Mouse (Mus musculus) hindbrain, postnatal 0 days (tissue): Measurements from ENCODE around the gene Olfr1410. TPM values are rescaled to one million over a fixed set of nuclear protein-coding genes. Genes with fewer than 3 reads are reported as not detected.

ENCODE experiments used
- ATAC-seq: fragments of 200-750 bp; cut with Nextera tagmentation; 2 replicates; pipeline ENCODE4 v1.8.0; 2017; ENCODE audit warnings: mild to moderate bottlenecking, moderate TSS enrichment, moderate library complexity
- DNase-seq: peaks from one replicate; pipeline ENCODE4 v3.0.0-alpha.2; 2015; ENCODE audit warnings: low spot score
- H3K27ac ChIP-seq: fragments of 300-500 bp; sonication (generic); 2 replicates; pipeline ENCODE4 v1.5.1; 2014; ENCODE audit warnings: mild to moderate bottlenecking
- H3K27me3 ChIP-seq: fragments of 300-500 bp; sonication (generic); 2 replicates; pipeline ENCODE4 v1.6.1; 2014; ENCODE audit warnings: low read length, mixed read lengths; ENCODE audit not compliant: insufficient read depth
- H3K36me3 ChIP-seq: fragments of 300-500 bp; sonication (generic); 2 replicates; pipeline ENCODE4 v1.6.1; 2014; ENCODE audit warnings: low read length, mixed read lengths; ENCODE audit not compliant: insufficient read depth
- H3K4me1 ChIP-seq: fragments of 300-500 bp; sonication (generic); 2 replicates; pipeline ENCODE4 v1.6.1; 2014; ENCODE audit warnings: antibody characterized with exemption, low read length, mixed read lengths; ENCODE audit not compliant: insufficient read depth
- H3K4me2 ChIP-seq: fragments of 300-500 bp; sonication (generic); 2 replicates; pipeline ENCODE4 v1.6.1; 2014; ENCODE audit warnings: low read depth, mild to moderate bottlenecking, low read length, moderate library complexity, mixed read lengths
- H3K4me3 ChIP-seq: fragments of 300-500 bp; sonication (generic); 2 replicates; pipeline ENCODE4 v1.5.1; 2014; ENCODE audit warnings: low read length
- H3K9ac ChIP-seq: fragments of 300-500 bp; sonication (generic); replicated peaks from 2 replicates; pipeline ENCODE4 v1.6.1; 2014; ENCODE audit warnings: mild to moderate bottlenecking, low read length, moderate library complexity, mixed read lengths
- H3K9me3 ChIP-seq: fragments of 300-500 bp; sonication (generic); 2 replicates; pipeline ENCODE4 v1.6.1; 2016; ENCODE audit warnings: low read length, mixed read lengths
- CTCF ChIP-seq: IDR thresholded peaks from 2 replicates; pipeline ENCODE4 v1.5.1; 2016; ENCODE audit warnings: antibody characterized with exemption, control low read depth, low read depth
- WGBS: fragments of 180-500 bp; shearing (Covaris S2); extraction: QIAGEN DNeasy Blood & Tissue Kit; methylation state at CpG from one replicate; pipeline ENCODE4 v1.1.7; 2014; 5-methylcytosine and 5-hydroxymethylcytosine counted together
- polyA plus RNA-seq: library from polyadenylated mRNA; unstranded; fragments of >200 nt; fragmentation: Nextera tagmentation; extraction: Ambion mirVana; gene quantifications from 2 replicates; pipeline ENCODE4 v1.2.1, GENCODE M21; 2015
- total RNA-seq: library from RNA; depleted of rRNA; stranded (reverse); fragments of >200 nt; gene quantifications from 2 replicates; pipeline ENCODE4 v1.2.3, GENCODE M21; 2014

Olfr1410 gene
- total and polyA plus RNA-seq, 2 experiments from 2014 or later = not detected

DNA sequence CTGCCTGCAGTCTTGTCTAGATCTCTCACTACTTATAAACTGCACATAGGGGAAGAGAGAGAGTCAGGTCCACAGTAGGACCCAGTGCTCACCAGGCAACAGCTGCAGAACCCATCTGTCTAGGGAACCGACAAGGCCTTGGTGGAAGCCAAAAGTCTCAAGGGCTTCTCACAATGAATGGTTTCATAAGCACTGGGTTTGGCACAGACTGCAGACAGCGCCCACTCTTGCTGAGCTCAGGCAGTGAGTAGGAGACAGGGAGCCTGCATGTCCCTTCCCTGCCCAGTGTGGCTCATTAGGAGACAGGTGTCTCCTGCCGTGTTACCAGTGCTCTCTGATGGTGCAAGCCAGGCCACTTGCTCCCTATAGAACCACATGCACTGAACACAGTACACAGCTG lies 32.6 kb downstream of the Olfr1410 start:
- H3K9ac ChIP-seq = no peak overlapping the region
- 78% methylated on average over 3 of the region's 3 CpGs for WGBS
- no peak overlapping the region for H3K4me3 ChIP-seq
- H3K36me3 ChIP-seq = peaks cover 21% of the 10 kb centered on the region
- no peaks in the 10 kb centered on the region for H3K27me3 ChIP-seq
- 0 out of 2 replicates have a peak, but pooled peaks cover 10% of the 10 kb centered on the region for H3K4me1 ChIP-seq
- no peak overlapping the region for H3K4me2 ChIP-seq
- H3K27ac ChIP-seq = no peak overlapping the region
- H3K9me3 ChIP-seq = no peaks in the 10 kb centered on the region
- ATAC-seq (no peak), DNase-seq (no peak)
- TF ChIP-seq CTCF = no peak

- no peak for TF ChIP-seq CTCF
- 96% methylated on average over 4 of the region's 4 CpGs for WGBS
- no peaks in the 10 kb centered on the region for H3K27me3 ChIP-seq
- DNase-seq = no peak
- no peak overlapping the region for H3K4me3 ChIP-seq
- ATAC-seq = no peak
- H3K27ac ChIP-seq = no peak overlapping the region
- no peaks in the 10 kb centered on the region for H3K9me3 ChIP-seq
- H3K4me2 ChIP-seq = no peak overlapping the region
- no peak overlapping the region for H3K9ac ChIP-seq
- H3K36me3 ChIP-seq = peaks cover 21% of the 10 kb centered on the region
- H3K4me1 ChIP-seq = 0 out of 2 replicates have a peak, but pooled peaks cover 10% of the 10 kb centered on the region
Measured at GRCm38 (mm10) chr1:92638736-92639135, 33.2 kb downstream of the Olfr1410 start.

- H3K9ac ChIP-seq = no peak overlapping the region; the same call in 1 of the 2 replicates
- no peaks in the 10 kb centered on the region for H3K27me3 ChIP-seq
- WGBS = 92% methylated on average over 6 of the region's 6 CpGs
- peaks cover 21% of the 10 kb centered on the region for H3K36me3 ChIP-seq
- 0 out of 2 replicates have a peak, but pooled peaks cover 10% of the 10 kb centered on the region for H3K4me1 ChIP-seq
- H3K4me2 ChIP-seq = peak overlapping the region; percentile 99
- H3K27ac ChIP-seq = peak overlapping the region; percentile 91; the same call in 1 of the 2 replicates
- TF ChIP-seq CTCF = no peak
- H3K9me3 ChIP-seq = no peaks in the 10 kb centered on the region
- DNase-seq = no peak
- H3K4me3 ChIP-seq = peak overlapping the region; percentile 94
- no peak for ATAC-seq
Measured at GRCm38 (mm10) chr1:92640393-92640792, 34.8 kb downstream of the Olfr1410 start.

- DNase-seq = peak; percentile 96
- Histone ChIP-seq H3K4me2 (peak within 1 kb of the TSS; percentile 99), H3K27me3 (no peaks in the 10 kb centered on the region), H3K36me3 (peaks cover 14% of the 10 kb centered on the region), H3K4me3 (peak within 1 kb of the TSS; percentile 94), H3K4me1 (0 out of 2 replicates have a peak, but pooled peaks cover 10% of the 10 kb centered on the region), H3K9ac (peak within 1 kb of the TSS; percentile 95), H3K27ac (peak within 1 kb of the TSS; percentile 91), H3K9me3 (no peaks in the 10 kb centered on the region)
- TF ChIP-seq CTCF = no peak
- 2% methylated on average over 50 of the region's 50 CpGs for WGBS
- ATAC-seq = peak; percentile 95
Measured at GRCm38 (mm10) chr1:92641514-92642272, 36.1 kb downstream of the Olfr1410 start, which contains the start of gene Cops9. Gene Cops9, minus strand, starts transcription at chr1:92641985.

DNA sequence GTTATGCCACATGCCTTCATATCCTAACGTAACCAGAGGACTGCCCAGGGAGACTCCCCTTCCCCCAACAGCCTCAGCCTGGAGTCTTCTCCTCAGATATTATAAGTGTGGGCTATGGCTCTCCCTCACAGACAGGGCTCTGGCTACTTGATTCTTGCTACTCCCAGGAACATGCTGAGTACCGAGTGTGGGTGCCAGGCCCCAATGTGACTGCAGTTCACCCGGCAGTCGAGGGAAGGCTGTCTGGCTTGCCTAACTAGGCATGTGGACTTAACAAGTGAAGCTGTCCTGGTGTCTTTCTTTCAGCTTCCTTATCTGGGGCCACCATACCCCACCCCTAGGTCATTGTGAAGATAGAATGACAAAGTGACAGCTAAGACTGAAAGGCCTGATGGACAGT lies 38.1 kb downstream of the Olfr1410 start:
- no peak overlapping the region for H3K9ac ChIP-seq
- H3K27ac ChIP-seq = no peak overlapping the region
- no peak overlapping the region for H3K4me2 ChIP-seq
- H3K4me1 ChIP-seq = 0 out of 2 replicates have a peak, but pooled peaks cover 12% of the 10 kb centered on the region
- TF ChIP-seq CTCF = no peak
- H3K27me3 ChIP-seq = no peaks in the 10 kb centered on the region
- no peaks in the 10 kb centered on the region for H3K9me3 ChIP-seq
- ATAC-seq (no peak), DNase-seq (no peak)
- no peak overlapping the region for H3K4me3 ChIP-seq
- H3K36me3 ChIP-seq = no peaks in the 10 kb centered on the region; the same call in 1 of the 2 replicates
- WGBS = 65% methylated on average over 4 of the region's 4 CpGs

- Histone ChIP-seq H3K4me1 (0 out of 2 replicates have a peak, but pooled peaks cover 12% of the 10 kb centered on the region), H3K27ac (no peak overlapping the region), H3K9me3 (no peaks in the 10 kb centered on the region), H3K9ac (no peak overlapping the region), H3K36me3 (no peaks in the 10 kb centered on the region), H3K4me3 (no peak overlapping the region), H3K4me2 (no peak overlapping the region), H3K27me3 (no peaks in the 10 kb centered on the region)
- WGBS = 86% methylated on average over 5 of the region's 5 CpGs
- no peak for ATAC-seq
- no peak for DNase-seq
- no peak for TF ChIP-seq CTCF
Measured at GRCm38 (mm10) chr1:92644916-92645315, 39.3 kb downstream of the Olfr1410 start.

- H3K4me2 ChIP-seq = no peak overlapping the region
- no peaks in the 10 kb centered on the region for H3K9me3 ChIP-seq
- no peak overlapping the region for H3K4me3 ChIP-seq
- no peaks in the 10 kb centered on the region for H3K27me3 ChIP-seq
- no peak for ATAC-seq
- WGBS = 57% methylated on average over 2 of the region's 2 CpGs
- H3K36me3 ChIP-seq = no peaks in the 10 kb centered on the region
- no peak overlapping the region for H3K9ac ChIP-seq
- TF ChIP-seq CTCF = no peak
- H3K27ac ChIP-seq = no peak overlapping the region
- H3K4me1 ChIP-seq = 0 out of 2 replicates have a peak, but pooled peaks cover 5% of the 10 kb centered on the region
- DNase-seq = no peak
Measured at GRCm38 (mm10) chr1:92646111-92646510, 40.5 kb downstream of the Olfr1410 start.
